Mouse (Mus musculus): ENCODE measurements around the gene Atp2a2. TPM values are rescaled to one million over a fixed set of nuclear protein-coding genes. Genes with fewer than 3 reads are reported as not detected.

Atp2a2 gene
- total RNA-seq, 2 experiments from 2014 or later: 213 to 317 TPM

DNA sequence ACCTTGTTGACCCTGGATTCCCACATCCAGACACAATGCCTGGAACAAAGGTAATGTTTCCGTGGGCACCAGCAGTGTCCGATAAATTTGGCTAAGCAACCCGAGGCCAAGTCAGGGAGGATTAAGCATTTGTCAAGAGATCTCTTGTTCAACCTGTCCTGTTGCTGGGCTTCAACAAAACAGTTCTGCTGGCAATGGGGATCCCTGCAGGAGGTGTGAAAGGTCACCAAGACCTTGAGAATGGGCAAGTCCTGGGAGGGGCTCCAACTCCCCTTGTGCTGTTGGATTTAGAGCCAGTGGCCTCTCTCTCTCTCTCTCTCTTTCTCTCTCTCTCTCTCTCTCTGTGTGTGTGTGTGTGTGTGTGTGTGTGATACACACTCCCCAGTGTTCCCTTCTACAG, 22.2 kb upstream of the Atp2a2 start:
- intact Hi-C loops (cut with DNase I; ENCODE audit: low total_unique reads): no loop called here
- no peak for DNase-seq

GRCm38 (mm10) chr5:122521130-122521473, 19.1 kb upstream of the Atp2a2 start:
- no peak for DNase-seq
- intact Hi-C loops (cut with DNase I; ENCODE audit: low total_unique reads): no loop called here

GRCm38 (mm10) chr5:122520254-122521129, 18.5 kb upstream of the Atp2a2 start:
- intact Hi-C loops (cut with DNase I; ENCODE audit: low total_unique reads): no loop called here
- no peak for DNase-seq

- intact Hi-C loops (cut with DNase I; ENCODE audit: low total_unique reads): no loop called here
Measured at GRCm38 (mm10) chr5:122519043-122519660, 17.1 kb upstream of the Atp2a2 start.

GRCm38 (mm10) chr5:122518247-122518646, 16.2 kb upstream of the Atp2a2 start:
- intact Hi-C loops (cut with DNase I; ENCODE audit: low total_unique reads): no loop called here

More at GRCm38 (mm10) chr5:122519043-122519660, 17.1 kb upstream of the Atp2a2 start:
- DNase-seq: no peak

GRCm38 (mm10) chr5:122516901-122517300, 14.9 kb upstream of the Atp2a2 start:
- DNase-seq: no peak
- intact Hi-C loops (cut with DNase I; ENCODE audit: low total_unique reads): no loop called here

More at GRCm38 (mm10) chr5:122518247-122518646, 16.2 kb upstream of the Atp2a2 start:
- DNase-seq: no peak

GRCm38 (mm10) chr5:122516029-122516730, 14.2 kb upstream of the Atp2a2 start:
- no peak for DNase-seq
- intact Hi-C loops (cut with DNase I; ENCODE audit: low total_unique reads): no loop called here

DNA sequence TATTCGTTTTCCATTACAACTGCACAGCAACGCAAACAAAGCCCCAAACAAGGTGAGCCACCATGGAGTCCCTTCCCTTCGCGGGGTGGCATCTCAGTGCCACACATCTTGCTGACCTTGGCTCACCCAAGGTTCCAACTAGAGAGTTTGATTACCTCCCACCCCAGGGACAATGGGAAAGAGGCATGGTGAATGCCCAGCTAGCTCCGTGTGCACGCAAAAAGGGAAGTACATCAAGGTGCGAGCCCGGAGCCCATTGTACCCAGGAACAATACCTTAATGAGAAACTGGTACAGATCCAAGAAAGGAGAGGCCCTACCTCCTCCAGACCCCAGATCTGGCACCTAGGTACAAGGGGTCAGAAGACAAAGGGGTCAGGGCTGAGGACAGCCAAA, 12.1 kb upstream of the Atp2a2 start:
- DNase-seq: no peak
- intact Hi-C loops (cut with DNase I; ENCODE audit: low total_unique reads): no loop called here

GRCm38 (mm10) chr5:122513421-122514126, 11.5 kb upstream of the Atp2a2 start:
- DNase-seq: no peak
- intact Hi-C loops (cut with DNase I; ENCODE audit: low total_unique reads): no loop called here

DNA sequence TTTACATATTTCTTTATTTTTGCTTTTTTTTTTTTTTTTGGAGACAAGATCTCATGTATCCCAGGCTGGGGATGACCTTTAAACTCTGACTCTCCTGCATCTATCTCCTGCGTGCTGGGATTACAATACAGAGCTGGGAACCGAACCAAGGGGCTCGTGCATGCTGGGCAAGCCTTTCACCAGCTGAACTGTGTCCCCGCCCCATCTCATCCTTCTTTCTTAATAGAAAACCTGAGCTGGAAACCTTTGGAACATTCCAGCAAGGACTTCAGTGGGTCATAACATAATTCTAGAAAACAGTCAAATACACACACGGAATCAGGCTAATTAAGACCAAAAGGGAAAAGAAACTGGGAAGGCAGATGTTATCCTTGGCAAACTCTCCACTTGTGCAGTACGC, 10.0 kb upstream of the Atp2a2 start:
- intact Hi-C loops (cut with DNase I; ENCODE audit: low total_unique reads): no loop called here
- DNase-seq: no peak

DNA sequence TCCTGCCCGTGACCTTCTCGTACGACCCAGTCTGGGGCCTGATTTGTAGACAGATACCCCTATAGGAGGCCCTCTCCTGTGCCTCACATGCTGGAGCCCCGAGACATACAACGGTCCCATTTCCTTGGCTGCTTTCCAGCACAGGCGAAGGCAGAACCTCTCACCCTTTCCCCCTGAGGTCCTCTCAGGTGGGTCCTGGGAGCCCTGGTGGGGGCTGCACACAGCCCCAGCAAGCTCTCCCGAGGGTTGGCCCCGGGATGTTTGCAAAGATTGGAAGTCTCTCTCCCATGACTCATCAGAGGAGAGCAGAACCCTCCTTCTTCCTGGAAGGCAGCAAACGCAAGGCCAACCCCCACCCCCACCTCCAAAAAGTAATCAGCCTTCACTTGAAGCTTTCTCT, 9.4 kb upstream of the Atp2a2 start:
- intact Hi-C loops (cut with DNase I; ENCODE audit: low total_unique reads): no loop called here
- no peak for DNase-seq

DNA sequence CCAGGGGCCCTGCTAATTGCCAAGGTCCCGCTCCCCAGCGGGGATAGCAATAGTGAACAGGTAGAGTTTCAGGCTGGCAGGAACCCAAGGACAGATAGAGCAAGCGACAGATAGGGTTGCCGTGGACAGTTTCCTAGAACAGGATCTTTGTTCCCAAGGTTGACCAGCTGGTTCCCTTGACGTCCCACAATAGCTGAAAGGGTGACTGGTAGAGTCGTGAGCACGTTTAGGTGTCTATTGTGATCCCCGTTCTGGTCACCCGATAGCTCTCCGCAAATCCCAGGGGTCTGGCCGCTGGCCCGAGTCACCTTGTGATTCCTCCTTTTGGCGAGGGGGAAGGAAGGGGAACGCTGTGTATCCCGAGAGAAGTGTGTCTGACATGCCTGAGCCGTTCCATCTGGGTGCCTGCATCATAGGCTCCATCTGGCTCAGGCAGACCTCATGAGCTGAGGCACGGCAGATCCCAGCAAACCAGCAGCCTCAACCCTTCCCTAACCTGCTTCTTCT, 8.7 kb upstream of the Atp2a2 start:
- DNase-seq: no peak
- intact Hi-C loops (cut with DNase I; ENCODE audit: low total_unique reads): no loop called here

DNA sequence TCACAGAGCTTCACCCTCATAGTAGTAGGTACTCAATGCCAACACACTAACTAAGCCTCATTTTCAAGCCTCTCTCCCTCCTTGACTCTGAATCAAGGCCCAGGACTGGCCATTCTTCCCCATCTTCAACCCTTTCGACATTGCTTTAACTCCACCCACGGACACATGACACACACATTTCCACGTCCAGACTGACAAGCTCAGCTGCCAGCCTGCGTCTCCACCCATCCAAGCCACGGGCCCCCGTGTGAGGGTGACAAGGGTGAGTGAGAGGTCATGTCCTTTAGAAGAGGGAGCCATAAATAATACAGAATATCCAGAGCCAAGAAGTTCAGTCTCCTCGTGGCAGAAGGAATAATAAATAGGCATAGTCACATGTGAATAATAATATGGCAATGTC, 7.6 kb upstream of the Atp2a2 start:
- DNase-seq: no peak
- intact Hi-C loops (cut with DNase I; ENCODE audit: low total_unique reads): no loop called here

DNA sequence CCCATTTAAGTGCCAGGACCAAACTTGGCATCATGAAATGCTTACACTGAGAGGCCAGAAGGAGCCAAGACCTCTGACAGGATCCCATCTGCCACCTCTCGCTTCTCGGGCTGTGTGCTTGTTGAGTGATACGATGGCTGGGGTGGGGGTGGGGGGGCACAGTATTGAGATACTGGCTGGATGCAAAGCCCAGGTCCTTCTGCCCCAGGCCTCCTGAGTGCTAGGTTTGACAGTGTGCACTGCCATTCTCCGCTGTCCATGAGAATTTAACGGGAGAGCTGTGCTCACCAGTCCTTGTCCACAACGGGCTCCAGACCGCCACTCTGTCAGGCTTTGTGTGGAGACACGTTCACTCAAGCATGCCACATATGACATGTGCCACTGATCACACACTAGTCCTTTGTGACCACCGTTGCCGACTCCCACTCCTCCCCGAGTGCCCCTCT, 6.9 kb upstream of the Atp2a2 start:
- DNase-seq: no peak
- intact Hi-C loops (cut with DNase I; ENCODE audit: low total_unique reads): no loop called here

- intact Hi-C loops (cut with DNase I; ENCODE audit: low total_unique reads): no loop called here
Measured at GRCm38 (mm10) chr5:122507396-122507795, 5.4 kb upstream of the Atp2a2 start.

DNA sequence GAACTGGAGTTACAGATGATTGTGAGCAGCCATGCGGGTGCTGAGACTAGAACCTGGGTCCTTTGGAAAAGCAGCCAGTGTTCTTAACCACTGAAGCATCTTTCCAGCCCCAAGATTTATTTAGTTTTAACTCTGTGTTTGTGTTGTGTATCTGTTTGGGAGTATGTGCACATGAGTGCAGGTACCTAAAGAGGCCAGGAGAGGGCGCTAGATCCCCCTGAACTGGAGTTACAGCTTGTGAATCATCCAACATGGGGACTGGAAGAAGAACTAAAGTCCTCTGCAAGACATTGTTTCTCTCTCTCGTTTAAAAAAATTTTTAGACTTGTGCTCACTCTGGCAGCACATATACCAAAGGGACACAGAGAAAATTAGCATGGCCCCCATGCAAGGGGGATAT, 4.4 kb upstream of the Atp2a2 start:
- intact Hi-C loops (cut with DNase I; ENCODE audit: low total_unique reads): no loop called here
- DNase-seq: no peak

More at GRCm38 (mm10) chr5:122507396-122507795, 5.4 kb upstream of the Atp2a2 start:
- no peak for DNase-seq

DNA sequence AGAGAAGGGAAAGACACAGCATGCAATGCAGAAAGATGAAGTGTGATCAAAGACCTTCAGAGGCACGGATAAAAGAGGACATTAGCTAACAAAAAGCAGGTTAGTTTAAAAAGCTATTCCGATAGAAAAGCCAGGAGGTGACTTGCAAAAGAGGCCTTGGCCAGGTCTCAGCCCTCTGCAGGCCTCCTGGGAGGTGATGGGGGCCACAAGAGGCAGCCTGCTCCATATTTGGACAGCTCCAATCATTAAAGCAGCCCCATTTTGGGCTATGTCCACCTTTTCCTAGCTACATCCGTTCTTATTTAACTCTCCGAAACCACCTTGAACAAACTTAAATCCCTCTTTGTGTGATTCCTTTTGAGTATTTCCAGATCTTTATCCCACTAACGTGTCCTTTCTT, 3.5 kb upstream of the Atp2a2 start:
- intact Hi-C loops (cut with DNase I; ENCODE audit: low total_unique reads): no loop called here
- DNase-seq: no peak

GRCm38 (mm10) chr5:122503760-122504119, 1.7 kb upstream of the Atp2a2 start:
- no peak for DNase-seq
- intact Hi-C loops (cut with DNase I; ENCODE audit: low total_unique reads): no loop called here

GRCm38 (mm10) chr5:122503015-122503759, 1.2 kb upstream of the Atp2a2 start:
- intact Hi-C loops (cut with DNase I; ENCODE audit: low total_unique reads): no loop called here
- no peak for DNase-seq

All from gastrocnemius, postnatal 14 days (tissue).